Mouse (Mus musculus) stomach, embryonic 16.5 days (tissue): ENCODE measurements at regions not wholly inside any gene's neighbourhood (a gene's known extent, or its start where the extent isn't known, plus 50 kb on each side); places are given as distances from the start of the nearest gene placed in this dataset.

ENCODE experiments used
- ATAC-seq: fragments of 200-750 bp; cut with Nextera tagmentation; 2 replicates; pipeline ENCODE4 v1.8.0; 2017; ENCODE audit warnings: moderate number of reproducible peaks, moderate TSS enrichment; ENCODE audit not compliant: insufficient read depth, low FRiP score
- H3K27ac ChIP-seq: fragments of 300-500 bp; sonication (generic); 2 replicates; pipeline ENCODE4 v1.5.1; 2014; ENCODE audit warnings: low read length
- H3K27me3 ChIP-seq: fragments of 300-500 bp; sonication (generic); 2 replicates; pipeline ENCODE4 v1.6.1; 2014; ENCODE audit warnings: low read length, control low read depth, mixed read lengths; ENCODE audit not compliant: control insufficient read depth, insufficient read depth
- H3K36me3 ChIP-seq: fragments of 300-500 bp; sonication (generic); 2 replicates; pipeline ENCODE4 v1.6.1; 2014; ENCODE audit warnings: low read length; ENCODE audit not compliant: control insufficient read depth, insufficient read depth
- H3K4me1 ChIP-seq: fragments of 300-500 bp; sonication (generic); 2 replicates; pipeline ENCODE4 v1.6.1; 2014; ENCODE audit warnings: low read length, control low read depth, mixed read lengths; ENCODE audit not compliant: control insufficient read depth, insufficient read depth
- H3K4me2 ChIP-seq: fragments of 300-500 bp; sonication (generic); 2 replicates; pipeline ENCODE4 v1.6.1; 2014; ENCODE audit warnings: low read depth, low read length, mixed read lengths
- H3K4me3 ChIP-seq: fragments of 300-500 bp; sonication (generic); replicated peaks from 2 replicates; pipeline ENCODE4 v1.5.1; 2014; ENCODE audit warnings: mild to moderate bottlenecking, low read length
- H3K9ac ChIP-seq: fragments of 300-500 bp; sonication (generic); 2 replicates; pipeline ENCODE4 v1.6.1; 2014; ENCODE audit warnings: low read length
- H3K9me3 ChIP-seq: fragments of 300-500 bp; sonication (generic); replicated peaks from 2 replicates; pipeline ENCODE4 v1.6.1; 2016; ENCODE audit warnings: low read length, control low read depth; ENCODE audit not compliant: control insufficient read depth
- WGBS: fragments of 180-500 bp; shearing (Covaris S2); extraction: QIAGEN DNeasy Blood & Tissue Kit; methylation state at CpG from one replicate; pipeline ENCODE4 v1.1.7; 2014; 5-methylcytosine and 5-hydroxymethylcytosine counted together

- H3K4me1 ChIP-seq = no peaks in the 10 kb centered on the region
- no peak overlapping the region for H3K9ac ChIP-seq
- H3K4me3 ChIP-seq = no peak overlapping the region
- no peak overlapping the region for H3K4me2 ChIP-seq
- 40% methylated on average over 3 of the region's 3 CpGs for WGBS
- ATAC-seq = no peak
- H3K36me3 ChIP-seq = no peaks in the 10 kb centered on the region
- no peaks in the 10 kb centered on the region for H3K27me3 ChIP-seq
- no peaks in the 10 kb centered on the region for H3K9me3 ChIP-seq
- H3K27ac ChIP-seq = no peak overlapping the region
These were observed 400.7 kb upstream of the Pappa start for GRCm38 (mm10) chr4:64723296-64723695.

DNA sequence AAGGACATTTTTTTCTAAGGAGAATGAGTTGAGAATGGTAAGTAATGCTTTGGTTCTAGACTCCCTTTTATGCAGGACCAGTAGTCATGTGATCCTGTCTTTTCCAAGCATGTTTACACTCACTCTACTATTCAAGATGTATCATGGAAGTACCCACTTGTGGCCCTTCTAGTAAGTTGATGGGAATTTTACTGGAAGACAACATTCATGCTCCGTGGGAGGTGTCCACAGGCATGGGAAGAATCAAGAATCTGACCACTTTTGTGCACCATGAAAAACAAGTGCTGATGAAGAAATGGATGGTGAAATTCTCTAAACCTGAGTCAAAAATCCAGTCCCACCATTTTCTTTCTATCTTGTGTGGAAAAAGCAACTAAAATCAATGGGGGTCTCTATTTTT lies 399.1 kb upstream of the Pappa start:
- Histone ChIP-seq H3K27ac (no peak overlapping the region), H3K9ac (no peak overlapping the region), H3K4me2 (no peak overlapping the region), H3K4me1 (no peaks in the 10 kb centered on the region), H3K4me3 (no peak overlapping the region), H3K9me3 (no peaks in the 10 kb centered on the region), H3K36me3 (no peaks in the 10 kb centered on the region), H3K27me3 (no peaks in the 10 kb centered on the region)
- WGBS = 47% methylated on average over 1 of the region's 1 CpGs
- ATAC-seq = no peak

GRCm38 (mm10) chr4:64755986-64756385 lies 368.0 kb upstream of the Pappa start:
- 67% methylated on average over 4 of the region's 4 CpGs for WGBS
- Histone ChIP-seq H3K36me3 (no peaks in the 10 kb centered on the region), H3K4me2 (no peak overlapping the region), H3K4me1 (no peaks in the 10 kb centered on the region), H3K9ac (no peak overlapping the region), H3K27ac (no peak overlapping the region), H3K9me3 (no peaks in the 10 kb centered on the region), H3K4me3 (no peak overlapping the region), H3K27me3 (no peaks in the 10 kb centered on the region)
- no peak for ATAC-seq

DNA sequence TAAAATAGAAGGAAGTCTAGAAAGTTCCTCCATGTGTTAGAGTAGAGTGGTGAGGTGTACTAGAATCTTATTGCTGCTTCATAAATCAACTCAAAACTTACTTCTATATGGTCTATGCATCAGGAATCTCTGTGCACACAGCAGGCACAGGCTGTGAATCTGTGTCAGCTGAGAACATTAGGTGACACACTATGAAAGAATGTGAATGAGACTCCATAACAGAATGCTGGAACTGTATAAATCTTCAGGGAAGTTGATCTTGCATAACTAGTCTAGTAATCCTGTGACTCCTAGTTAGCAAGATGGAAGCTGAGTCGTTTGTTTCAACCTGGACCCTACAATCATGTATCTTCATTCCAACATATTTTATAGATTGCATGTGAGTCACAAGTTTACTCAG lies 355.4 kb upstream of the Pappa start:
- ATAC-seq = no peak
- no peak overlapping the region for H3K4me3 ChIP-seq
- no peaks in the 10 kb centered on the region for H3K27me3 ChIP-seq
- no peak overlapping the region for H3K4me2 ChIP-seq
- H3K9ac ChIP-seq = no peak overlapping the region
- no peak overlapping the region for H3K27ac ChIP-seq
- no peaks in the 10 kb centered on the region for H3K4me1 ChIP-seq
- 73% methylated on average over 1 of the region's 1 CpGs for WGBS
- no peaks in the 10 kb centered on the region for H3K36me3 ChIP-seq
- H3K9me3 ChIP-seq = no peaks in the 10 kb centered on the region

- Histone ChIP-seq H3K27me3 (no peaks in the 10 kb centered on the region), H3K9ac (no peak overlapping the region), H3K4me1 (no peaks in the 10 kb centered on the region), H3K36me3 (no peaks in the 10 kb centered on the region), H3K4me2 (no peak overlapping the region), H3K9me3 (no peaks in the 10 kb centered on the region), H3K4me3 (no peak overlapping the region), H3K27ac (no peak overlapping the region)
- 46% methylated on average over 7 of the region's 7 CpGs for WGBS
- peak; percentile 84; the same call in 1 of the 2 replicates for ATAC-seq
These were observed 320.1 kb upstream of the Pappa start for GRCm38 (mm10) chr4:64803886-64804285.

- no peak overlapping the region for H3K4me2 ChIP-seq
- H3K9me3 ChIP-seq = no peaks in the 10 kb centered on the region
- ATAC-seq = no peak
- H3K36me3 ChIP-seq = no peaks in the 10 kb centered on the region
- H3K9ac ChIP-seq = no peak overlapping the region
- H3K4me1 ChIP-seq = no peaks in the 10 kb centered on the region
- H3K27ac ChIP-seq = no peak overlapping the region
- H3K4me3 ChIP-seq = no peak overlapping the region
- no peaks in the 10 kb centered on the region for H3K27me3 ChIP-seq
- 57% methylated on average over 2 of the region's 2 CpGs for WGBS
These were observed 319.0 kb upstream of the Pappa start for GRCm38 (mm10) chr4:64804996-64805395.

GRCm38 (mm10) chr4:64807148-64807547 lies 316.8 kb upstream of the Pappa start:
- H3K4me1 ChIP-seq = no peaks in the 10 kb centered on the region
- ATAC-seq = no peak
- H3K4me3 ChIP-seq = no peak overlapping the region
- no peaks in the 10 kb centered on the region for H3K27me3 ChIP-seq
- no peak overlapping the region for H3K4me2 ChIP-seq
- H3K36me3 ChIP-seq = no peaks in the 10 kb centered on the region
- H3K9ac ChIP-seq = no peak overlapping the region
- H3K9me3 ChIP-seq = no peaks in the 10 kb centered on the region
- no peak overlapping the region for H3K27ac ChIP-seq
- WGBS = 89% methylated on average over 1 of the region's 1 CpGs

GRCm38 (mm10) chr4:64811974-64812373 lies 312.0 kb upstream of the Pappa start:
- Histone ChIP-seq H3K4me2 (no peak overlapping the region), H3K27me3 (no peaks in the 10 kb centered on the region), H3K4me3 (no peak overlapping the region), H3K36me3 (no peaks in the 10 kb centered on the region), H3K4me1 (no peaks in the 10 kb centered on the region), H3K27ac (no peak overlapping the region), H3K9ac (no peak overlapping the region), H3K9me3 (no peaks in the 10 kb centered on the region)
- no peak for ATAC-seq

- ATAC-seq = no peak
- Histone ChIP-seq H3K4me3 (no peak overlapping the region), H3K36me3 (no peaks in the 10 kb centered on the region)
These were observed 311.2 kb upstream of the Pappa start for GRCm38 (mm10) chr4:64812812-64813211.

GRCm38 (mm10) chr4:64832882-64833281 lies 291.1 kb upstream of the Pappa start:
- Histone ChIP-seq H3K4me1 (no peaks in the 10 kb centered on the region), H3K36me3 (no peaks in the 10 kb centered on the region), H3K4me2 (no peak overlapping the region), H3K27me3 (no peaks in the 10 kb centered on the region), H3K9me3 (no peaks in the 10 kb centered on the region), H3K9ac (no peak overlapping the region), H3K27ac (no peak overlapping the region), H3K4me3 (no peak overlapping the region)
- no peak for ATAC-seq
- WGBS = 49% methylated on average over 2 of the region's 2 CpGs

More at GRCm38 (mm10) chr4:64812812-64813211, 311.2 kb upstream of the Pappa start:
- Histone ChIP-seq H3K9me3 (no peaks in the 10 kb centered on the region), H3K27me3 (no peaks in the 10 kb centered on the region), H3K27ac (no peak overlapping the region), H3K4me1 (no peaks in the 10 kb centered on the region), H3K9ac (no peak overlapping the region), H3K4me2 (no peak overlapping the region)
- 60% methylated on average over 4 of the region's 4 CpGs for WGBS
